Mouse (Mus musculus) midbrain, embryonic 10.5 days (tissue): ENCODE measurements around the gene Vegfc. TPM values are rescaled to one million over a fixed set of nuclear protein-coding genes. Genes with fewer than 3 reads are reported as not detected.

Source experiments
- DNase-seq: peaks from one replicate; pipeline ENCODE4 v3.0.0-alpha.2; 2017; ENCODE audit warnings: low spot score
- H3K27ac ChIP-seq: fragments of 300-500 bp; sonication (generic); replicated peaks from 2 replicates; pipeline ENCODE4 v1.5.1; 2016; ENCODE audit warnings: mild to moderate bottlenecking
- H3K27me3 ChIP-seq: fragments of 300-500 bp; sonication (generic); 2 replicates; pipeline ENCODE4 v1.6.1; 2016; ENCODE audit warnings: low read depth, mild to moderate bottlenecking; ENCODE audit not compliant: poor library complexity, severe bottlenecking
- H3K36me3 ChIP-seq: fragments of 300-500 bp; sonication (generic); 2 replicates; pipeline ENCODE4 v1.6.1; 2016; ENCODE audit warnings: mild to moderate bottlenecking, moderate library complexity
- H3K4me1 ChIP-seq: fragments of 300-500 bp; sonication (generic); 2 replicates; pipeline ENCODE4 v1.6.1; 2016
- H3K4me3 ChIP-seq: fragments of 300-500 bp; sonication (generic); 2 replicates; pipeline ENCODE4 v1.5.1; 2016; ENCODE audit warnings: mild to moderate bottlenecking, moderate library complexity
- H3K9me3 ChIP-seq: fragments of 300-500 bp; sonication (generic); replicated peaks from 2 replicates; pipeline ENCODE4 v1.6.1; 2016; ENCODE audit warnings: mild to moderate bottlenecking
- WGBS: fragments of 180-500 bp; shearing (Covaris S2); methylation state at CpG from one replicate; pipeline ENCODE4 v1.1.7; 2016; 5-methylcytosine and 5-hydroxymethylcytosine counted together
- polyA plus RNA-seq: library from polyadenylated mRNA; unstranded; fragments of >200 nt; fragmentation: Nextera tagmentation; extraction: Ambion mirVana; gene quantifications from 2 replicates; pipeline ENCODE4 v1.2.1, GENCODE M21; 2016

Vegfc gene
- polyA plus RNA-seq, 1 experiment from 2014 or later, result 5.1 TPM

DNA sequence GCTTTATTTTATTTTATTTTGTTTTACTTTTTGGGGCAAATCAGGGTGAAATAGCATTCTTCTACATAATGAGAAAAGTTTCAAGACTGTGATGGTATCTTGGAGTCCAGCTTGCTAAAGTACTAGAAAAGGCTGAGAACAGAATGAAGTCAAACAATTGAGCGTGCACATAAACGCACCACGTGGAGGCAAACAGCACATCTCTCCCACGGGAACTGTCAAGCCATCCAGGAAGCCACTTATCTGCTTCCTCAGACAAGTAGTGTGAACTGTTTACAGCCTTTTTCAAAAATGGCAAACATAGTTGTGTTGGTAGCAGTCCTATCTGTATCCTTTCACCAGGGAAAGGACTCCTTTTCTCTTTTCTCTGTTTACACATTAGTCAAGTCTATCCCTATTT is 11.8 kb downstream of the Vegfc start:
- no peak for DNase-seq
- Histone ChIP-seq H3K9me3 (no peaks in the 10 kb centered on the region), H3K36me3 (no peaks in the 10 kb centered on the region), H3K4me3 (no peak overlapping the region), H3K27me3 (no peaks in the 10 kb centered on the region), H3K4me1 (no peaks in the 10 kb centered on the region), H3K27ac (no peak overlapping the region)
- 75% methylated on average over 4 of the region's 4 CpGs for WGBS

DNA sequence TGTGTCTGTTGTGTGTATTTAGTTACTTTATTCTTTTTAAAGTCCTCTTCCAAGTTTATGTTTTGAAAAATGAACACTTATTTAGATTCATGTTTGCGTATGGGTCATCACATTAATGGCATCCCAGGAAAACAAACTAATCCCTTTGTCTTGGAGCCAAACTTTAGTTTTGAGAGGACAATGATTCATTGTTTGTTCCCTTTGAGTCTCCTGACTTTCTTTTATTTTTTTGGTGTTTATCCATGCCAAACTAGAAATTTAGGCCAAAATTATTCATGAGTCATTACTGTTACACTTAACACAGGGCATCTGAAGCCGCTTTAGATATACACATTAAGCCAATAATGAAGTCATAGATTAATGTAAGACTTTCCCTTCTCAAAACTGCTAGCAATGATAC is 12.5 kb downstream of the Vegfc start:
- Histone ChIP-seq H3K4me1 (no peaks in the 10 kb centered on the region), H3K4me3 (no peak overlapping the region), H3K27me3 (no peaks in the 10 kb centered on the region), H3K36me3 (no peaks in the 10 kb centered on the region), H3K9me3 (no peaks in the 10 kb centered on the region), H3K27ac (no peak overlapping the region)
- DNase-seq, result no peak
- WGBS, result 93% methylated on average over 2 of the region's 2 CpGs

DNA sequence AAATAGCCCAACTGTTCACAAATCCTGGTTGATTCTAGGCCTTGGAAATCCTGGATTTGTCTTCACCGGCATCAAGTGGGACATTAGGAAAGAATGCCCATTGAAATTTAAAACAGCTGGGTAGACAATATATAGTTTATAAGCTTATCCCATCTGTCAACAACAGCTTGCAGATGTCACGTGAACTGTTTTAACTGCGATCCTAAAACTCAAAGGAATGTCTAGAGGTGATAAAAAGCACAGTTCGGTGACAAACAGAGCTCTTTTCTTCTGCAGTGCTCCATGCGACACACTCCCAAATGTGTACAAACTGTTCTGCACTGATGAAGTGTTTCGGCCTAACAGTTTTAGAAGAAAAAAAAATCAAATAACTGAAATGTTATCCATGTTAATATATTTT is 22.7 kb downstream of the Vegfc start:
- Histone ChIP-seq H3K27me3 (no peaks in the 10 kb centered on the region), H3K27ac (no peak overlapping the region), H3K4me3 (no peak overlapping the region), H3K36me3 (no peaks in the 10 kb centered on the region), H3K9me3 (no peaks in the 10 kb centered on the region), H3K4me1 (peaks cover 10% of the 10 kb centered on the region)
- no peak for DNase-seq
- WGBS, result 58% methylated on average over 6 of the region's 6 CpGs

DNA sequence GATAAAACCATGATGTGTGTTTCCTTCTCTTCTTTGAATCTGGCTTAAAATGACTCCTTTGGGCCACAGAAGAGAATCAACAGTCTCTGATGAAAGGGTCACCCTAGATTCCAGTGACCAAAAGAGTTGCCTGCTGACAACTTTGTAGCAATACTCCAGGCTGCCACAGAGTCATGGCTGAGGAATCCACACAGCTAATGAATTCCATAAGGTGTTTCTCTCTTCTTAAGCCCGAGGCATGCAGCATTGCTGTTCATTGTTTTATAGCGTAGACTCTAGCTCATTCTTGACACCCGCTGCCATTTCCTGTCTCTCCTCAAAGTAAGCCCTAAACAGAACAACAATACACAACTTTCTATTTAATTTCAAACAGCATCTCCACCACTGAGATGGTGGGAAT is 37.2 kb downstream of the Vegfc start:
- WGBS, result 59% methylated on average over 3 of the region's 3 CpGs
- no peaks in the 10 kb centered on the region for H3K9me3 ChIP-seq
- H3K4me1 ChIP-seq, result no peaks in the 10 kb centered on the region
- H3K27ac ChIP-seq, result no peak overlapping the region
- H3K4me3 ChIP-seq, result no peak overlapping the region
- DNase-seq, result no peak
- H3K27me3 ChIP-seq, result no peaks in the 10 kb centered on the region
- H3K36me3 ChIP-seq, result no peaks in the 10 kb centered on the region

DNA sequence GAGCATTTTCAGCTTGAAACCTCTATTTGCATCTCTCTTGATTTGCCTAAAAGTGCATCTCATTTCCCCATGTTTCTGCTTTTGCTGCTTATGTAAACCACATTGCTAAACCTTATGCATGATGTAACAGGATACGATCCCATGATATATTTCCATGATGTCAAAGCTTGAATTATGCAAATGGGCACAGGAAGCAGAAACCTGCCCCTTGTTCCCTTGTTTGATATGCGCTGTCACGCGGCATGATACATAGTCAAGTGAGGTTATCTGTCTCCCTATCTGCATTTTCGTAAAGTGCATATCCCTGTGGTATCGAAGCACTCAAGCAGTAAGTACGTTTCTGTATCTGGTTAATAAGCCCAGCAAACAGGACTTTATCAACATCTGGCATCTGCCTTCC is 42.7 kb downstream of the Vegfc start:
- H3K4me3 ChIP-seq, result no peak overlapping the region
- WGBS, result 95% methylated on average over 7 of the region's 7 CpGs
- H3K27me3 ChIP-seq, result no peaks in the 10 kb centered on the region
- H3K27ac ChIP-seq, result no peak overlapping the region
- H3K4me1 ChIP-seq, result no peaks in the 10 kb centered on the region
- no peaks in the 10 kb centered on the region for H3K9me3 ChIP-seq
- no peak for DNase-seq
- H3K36me3 ChIP-seq, result no peaks in the 10 kb centered on the region

DNA sequence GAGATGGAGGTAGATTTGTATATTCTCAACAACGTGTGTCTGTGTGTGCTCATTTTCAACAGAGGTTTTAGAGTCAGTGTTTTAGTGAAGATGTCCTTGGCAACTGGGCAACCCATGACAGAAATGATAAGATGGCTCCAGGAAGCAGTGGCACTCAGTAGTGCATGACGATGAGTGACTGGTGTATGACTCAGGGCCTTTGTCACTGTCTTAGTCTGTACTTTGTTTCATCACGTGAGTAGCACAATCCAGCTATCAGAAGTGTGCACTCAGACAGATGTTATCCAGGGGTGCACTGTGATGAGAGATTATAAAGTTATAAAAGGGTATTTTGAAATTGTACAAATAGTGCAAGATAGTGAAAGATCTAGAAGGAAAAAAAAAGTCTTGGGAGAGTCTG is 44.5 kb downstream of the Vegfc start:
- Histone ChIP-seq H3K4me3 (no peak overlapping the region), H3K27ac (no peak overlapping the region), H3K36me3 (no peaks in the 10 kb centered on the region), H3K9me3 (no peaks in the 10 kb centered on the region), H3K27me3 (no peaks in the 10 kb centered on the region), H3K4me1 (no peaks in the 10 kb centered on the region)
- 84% methylated on average over 3 of the region's 3 CpGs for WGBS
- no peak for DNase-seq

DNA sequence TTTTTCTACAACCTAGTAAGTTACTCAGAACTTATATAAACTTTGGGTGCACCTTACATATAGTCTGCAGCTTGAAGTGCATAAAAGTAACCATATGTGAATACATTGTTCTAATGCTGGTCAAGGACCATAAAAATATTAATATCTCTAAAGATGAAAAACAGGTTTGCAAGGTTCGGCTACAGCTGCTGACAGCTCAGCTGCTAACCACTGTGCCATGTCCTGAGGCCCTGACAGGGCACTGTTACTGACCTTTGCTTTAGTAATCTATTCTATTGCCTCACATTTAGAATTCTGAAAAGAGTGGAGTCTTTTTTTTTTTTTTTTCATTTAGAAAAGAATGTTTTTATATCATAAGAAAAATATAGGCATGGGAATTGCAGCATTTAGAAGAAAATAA is 44.9 kb downstream of the Vegfc start:
- no peaks in the 10 kb centered on the region for H3K9me3 ChIP-seq
- no peak for DNase-seq
- H3K27me3 ChIP-seq, result no peaks in the 10 kb centered on the region
- H3K27ac ChIP-seq, result no peak overlapping the region
- WGBS, result 74% methylated on average over 1 of the region's 1 CpGs
- no peak overlapping the region for H3K4me3 ChIP-seq
- H3K36me3 ChIP-seq, result no peaks in the 10 kb centered on the region
- no peaks in the 10 kb centered on the region for H3K4me1 ChIP-seq

DNA sequence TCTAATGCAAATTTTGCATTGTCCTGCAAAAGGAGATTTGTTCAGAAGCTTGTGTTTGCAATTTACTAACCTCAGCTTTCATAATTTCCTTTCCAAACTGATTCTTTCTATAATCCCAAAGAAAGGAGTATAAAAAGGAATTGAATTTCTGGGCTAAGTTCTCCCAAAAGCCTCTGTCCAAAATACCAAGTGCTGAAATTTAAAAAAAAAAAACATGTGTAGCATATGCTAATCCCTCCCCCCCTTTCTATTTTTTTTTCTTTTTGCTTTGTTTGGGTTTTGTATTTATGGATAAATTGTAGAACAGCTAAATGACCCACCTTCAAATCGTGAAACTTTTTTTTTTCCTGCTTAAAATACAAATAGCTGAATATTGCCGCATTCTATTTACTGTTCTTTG is 53.2 kb downstream of the Vegfc start:
- no peak overlapping the region for H3K4me3 ChIP-seq
- H3K9me3 ChIP-seq, result no peaks in the 10 kb centered on the region
- no peaks in the 10 kb centered on the region for H3K4me1 ChIP-seq
- H3K27me3 ChIP-seq, result no peaks in the 10 kb centered on the region
- no peak overlapping the region for H3K27ac ChIP-seq
- WGBS, result 94% methylated on average over 2 of the region's 2 CpGs
- no peaks in the 10 kb centered on the region for H3K36me3 ChIP-seq
- DNase-seq, result no peak

DNA sequence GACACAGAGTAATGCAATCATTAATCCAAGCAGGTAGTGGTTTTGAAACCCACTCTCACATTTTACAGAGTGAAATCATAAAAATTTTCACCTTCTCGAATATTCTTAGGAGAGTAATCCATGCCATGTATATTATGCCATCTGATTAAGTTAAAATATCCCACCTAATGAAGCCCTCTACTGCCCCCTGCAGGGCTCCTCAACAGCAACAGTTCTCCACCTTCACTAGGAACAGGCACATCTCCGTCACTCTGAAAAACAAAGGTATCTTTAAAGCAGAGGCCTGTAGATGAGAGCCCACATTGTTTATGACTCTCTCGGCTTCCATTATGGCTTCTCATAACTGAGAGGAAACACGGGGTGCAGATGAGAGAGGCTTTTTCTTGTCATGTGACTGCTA is 75.8 kb downstream of the Vegfc start:
- no peaks in the 10 kb centered on the region for H3K36me3 ChIP-seq
- WGBS, result 60% methylated on average over 4 of the region's 4 CpGs
- no peak overlapping the region for H3K4me3 ChIP-seq
- DNase-seq, result peak; percentile 31
- no peaks in the 10 kb centered on the region for H3K27me3 ChIP-seq
- H3K4me1 ChIP-seq, result no peaks in the 10 kb centered on the region
- no peak overlapping the region for H3K27ac ChIP-seq
- no peaks in the 10 kb centered on the region for H3K9me3 ChIP-seq

DNA sequence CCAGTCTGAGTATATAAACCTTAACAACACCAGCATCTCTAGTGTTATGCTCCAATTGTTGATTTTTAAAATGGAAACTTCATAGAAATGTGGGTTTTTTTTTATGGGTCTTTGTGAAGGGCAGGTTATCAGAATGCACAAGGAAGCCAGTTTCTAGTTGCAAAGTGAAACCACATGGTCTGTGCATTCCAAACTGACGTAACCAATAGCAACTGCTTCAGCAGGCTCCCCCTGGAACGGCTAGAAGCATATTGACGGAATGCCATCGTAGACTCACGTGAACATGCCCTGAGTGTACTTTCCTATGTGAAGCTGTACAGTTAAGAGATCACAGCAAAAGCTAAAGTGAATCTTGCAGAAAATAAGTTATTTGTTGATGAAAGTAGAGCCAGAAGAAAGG is 86.1 kb downstream of the Vegfc start:
- DNase-seq, result peak; percentile 28
- no peak overlapping the region for H3K4me3 ChIP-seq
- H3K9me3 ChIP-seq, result no peaks in the 10 kb centered on the region
- WGBS, result 35% methylated on average over 5 of the region's 5 CpGs
- H3K27me3 ChIP-seq, result no peaks in the 10 kb centered on the region
- H3K27ac ChIP-seq, result no peak overlapping the region
- H3K4me1 ChIP-seq, result peaks cover 6% of the 10 kb centered on the region
- no peaks in the 10 kb centered on the region for H3K36me3 ChIP-seq

DNA sequence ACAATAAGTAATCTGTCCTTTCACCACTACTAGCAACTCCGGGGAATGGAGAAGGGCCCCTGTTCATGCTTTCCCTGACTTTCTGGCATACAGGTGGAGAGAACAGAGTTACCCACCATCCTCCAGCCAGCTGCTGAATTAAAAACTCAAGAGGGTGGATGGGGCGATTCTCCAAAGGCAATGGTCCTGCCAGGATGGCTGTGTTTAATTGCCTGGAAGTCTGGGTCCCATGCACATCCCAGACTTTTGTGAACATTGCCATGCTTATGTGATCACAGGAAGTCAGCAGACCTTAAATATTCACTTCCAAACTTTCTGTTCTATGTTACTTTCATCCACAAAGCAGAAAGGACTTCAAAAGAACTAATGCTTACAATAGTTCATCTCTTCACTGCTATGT is 107.9 kb downstream of the Vegfc start:
- Histone ChIP-seq H3K27me3 (no peaks in the 10 kb centered on the region), H3K9me3 (no peaks in the 10 kb centered on the region), H3K36me3 (peaks cover 3% of the 10 kb centered on the region; the same call in 1 of the 2 replicates), H3K4me3 (no peak overlapping the region), H3K4me1 (no peaks in the 10 kb centered on the region), H3K27ac (no peak overlapping the region)
- 84% methylated on average over 2 of the region's 2 CpGs for WGBS
- no peak for DNase-seq

DNA sequence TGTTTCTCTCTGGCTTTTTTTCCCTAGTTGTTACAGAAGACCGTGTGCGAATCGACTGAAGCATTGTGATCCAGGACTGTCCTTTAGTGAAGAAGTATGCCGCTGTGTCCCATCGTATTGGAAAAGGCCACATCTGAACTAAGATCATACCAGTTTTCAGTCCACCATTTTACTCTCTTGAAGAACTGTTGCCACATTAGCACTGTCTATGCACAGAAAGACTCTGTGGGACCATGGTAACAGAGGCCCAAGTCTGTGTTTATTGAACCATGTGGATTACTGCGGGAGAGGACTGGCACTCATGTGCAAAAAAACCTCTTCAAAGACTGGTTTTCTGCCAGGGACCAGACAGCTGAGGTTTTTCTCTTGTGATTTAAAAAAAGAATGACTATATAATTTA is 108.5 kb downstream of the Vegfc start:
- H3K27me3 ChIP-seq, result no peaks in the 10 kb centered on the region
- H3K27ac ChIP-seq, result no peak overlapping the region
- peaks cover 3% of the 10 kb centered on the region; the same call in 1 of the 2 replicates for H3K36me3 ChIP-seq
- no peak for DNase-seq
- H3K4me3 ChIP-seq, result no peak overlapping the region
- no peaks in the 10 kb centered on the region for H3K9me3 ChIP-seq
- H3K4me1 ChIP-seq, result no peaks in the 10 kb centered on the region
- 90% methylated on average over 6 of the region's 6 CpGs for WGBS

DNA sequence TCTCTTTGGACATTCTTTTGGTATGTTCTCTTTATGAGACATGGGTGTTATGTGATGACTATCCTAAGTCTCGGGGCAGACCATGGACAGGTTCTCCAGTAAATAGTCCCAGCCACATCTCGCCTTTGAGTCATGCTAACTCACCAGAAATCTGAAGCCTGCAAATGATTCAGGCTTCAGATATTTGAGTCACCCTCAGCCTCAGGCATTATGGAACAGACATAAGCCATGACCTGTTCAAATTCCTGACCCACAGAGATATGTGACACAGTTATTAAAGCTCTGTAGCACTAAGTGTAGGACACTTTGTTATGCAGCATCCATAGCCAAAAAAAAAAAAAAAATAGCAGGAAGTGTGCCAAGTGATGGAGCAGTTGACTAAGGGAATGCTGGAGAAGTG is 138.8 kb downstream of the Vegfc start:
- Histone ChIP-seq H3K27me3 (no peaks in the 10 kb centered on the region), H3K36me3 (no peaks in the 10 kb centered on the region), H3K4me3 (no peak overlapping the region), H3K27ac (no peak overlapping the region), H3K4me1 (no peaks in the 10 kb centered on the region), H3K9me3 (no peaks in the 10 kb centered on the region)
- 91% methylated on average over 2 of the region's 2 CpGs for WGBS
- DNase-seq, result no peak

DNA sequence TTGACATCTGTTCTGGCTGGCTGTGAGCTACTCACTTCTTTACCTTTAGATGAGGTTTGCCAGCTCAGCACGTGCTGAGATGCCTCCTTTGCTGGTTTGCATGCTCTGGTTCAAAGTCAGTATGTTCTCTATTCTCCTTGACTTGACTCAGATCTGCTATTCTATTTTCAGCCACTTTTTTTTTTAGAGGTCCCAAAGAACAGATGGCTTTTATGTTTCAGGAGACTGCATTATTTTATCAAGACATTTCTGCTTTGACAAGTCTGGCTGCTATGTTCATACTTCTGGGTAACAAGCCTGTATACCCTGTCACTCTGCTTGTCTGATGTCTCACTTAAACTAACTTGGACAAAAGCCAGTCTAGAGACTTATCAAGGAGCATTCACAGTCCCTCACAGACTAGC is 151.4 kb downstream of the Vegfc start:
- no peaks in the 10 kb centered on the region for H3K4me1 ChIP-seq
- H3K27me3 ChIP-seq, result no peaks in the 10 kb centered on the region
- no peak overlapping the region for H3K27ac ChIP-seq
- no peaks in the 10 kb centered on the region for H3K36me3 ChIP-seq
- H3K4me3 ChIP-seq, result no peak overlapping the region
- no peak for DNase-seq
- no peaks in the 10 kb centered on the region for H3K9me3 ChIP-seq
- 76% methylated on average over 1 of the region's 1 CpGs for WGBS
